Mouse (Mus musculus) heart, postnatal 10 days (tissue): ENCODE data around the gene Zfp385c. TPM values are rescaled to one million over a fixed set of nuclear protein-coding genes. Genes with fewer than 3 reads are reported as not detected.
A peak's percentile ranks its signal among the peaks of the same experiment; 100 is the strongest.
"Not testable (repeated sequence)": the region's sequence is repeated elsewhere in the genome, so short reads cannot be mapped to it uniquely, and the experiment has no call there.

Source experiments
- DNase-seq, 2 experiments: peaks; one replicate each; pipeline ENCODE4 v3.0.0; 2021
- intact Hi-C: fragments of 180-260 bp; cut with DNase I; formaldehyde crosslinking; loops from one replicate; pipeline ENCODE4 v1.15.1; 2025
- total RNA-seq, 2 experiments: library from RNA; stranded (reverse); gene quantifications; 2 replicates each; pipeline ENCODE4 v1.2.3; 2021

Zfp385c gene
- total RNA-seq, 2 experiments from 2014 or later, result 0.30 to 0.65 TPM

DNA sequence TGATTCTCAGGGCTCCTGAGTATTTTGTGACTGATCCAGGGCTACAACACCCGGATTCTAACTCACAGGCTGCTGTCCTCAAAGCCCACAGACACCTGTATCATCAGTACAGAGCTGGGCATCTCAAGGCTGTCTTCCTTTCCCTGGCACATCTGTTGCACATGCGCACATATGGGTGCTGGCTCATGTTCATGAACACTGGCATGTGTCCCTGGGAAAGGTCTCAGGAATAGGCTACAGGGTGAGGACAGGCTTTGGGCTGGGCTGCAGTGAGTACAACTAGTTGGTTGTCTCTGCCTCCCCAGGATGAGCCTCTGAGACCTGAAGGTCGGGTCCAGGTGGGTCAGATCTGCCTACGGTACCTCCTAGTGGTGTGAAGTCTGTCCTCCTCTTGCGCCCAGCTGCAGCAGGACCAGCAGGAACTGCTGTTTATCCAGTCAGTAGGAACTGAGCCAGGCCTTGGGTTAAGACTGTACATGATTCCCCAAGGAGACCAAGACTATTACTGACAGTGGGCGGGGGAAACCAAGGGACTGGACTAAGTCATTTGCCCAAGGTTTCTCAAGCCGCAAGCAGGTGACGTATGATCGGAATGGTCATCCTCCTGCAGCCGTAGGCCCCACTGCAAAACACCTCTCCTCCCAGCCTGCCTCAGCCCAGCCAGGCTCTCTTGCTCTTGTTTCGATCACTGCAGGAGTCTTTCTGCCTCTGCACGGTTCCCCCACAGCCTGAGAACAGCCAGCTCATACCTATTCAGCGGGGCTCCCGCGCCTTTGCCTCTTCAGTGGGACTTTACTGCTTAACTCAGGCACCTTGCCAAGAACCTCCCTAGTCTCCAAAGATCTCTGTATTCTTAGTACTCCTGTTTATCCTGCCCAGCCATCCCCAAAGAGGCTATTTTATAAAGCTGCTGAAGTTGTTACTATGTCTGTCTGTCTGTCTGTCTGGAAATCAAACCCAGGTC is 48.4 kb downstream of the Zfp385c start:
- no peak for DNase-seq

DNA sequence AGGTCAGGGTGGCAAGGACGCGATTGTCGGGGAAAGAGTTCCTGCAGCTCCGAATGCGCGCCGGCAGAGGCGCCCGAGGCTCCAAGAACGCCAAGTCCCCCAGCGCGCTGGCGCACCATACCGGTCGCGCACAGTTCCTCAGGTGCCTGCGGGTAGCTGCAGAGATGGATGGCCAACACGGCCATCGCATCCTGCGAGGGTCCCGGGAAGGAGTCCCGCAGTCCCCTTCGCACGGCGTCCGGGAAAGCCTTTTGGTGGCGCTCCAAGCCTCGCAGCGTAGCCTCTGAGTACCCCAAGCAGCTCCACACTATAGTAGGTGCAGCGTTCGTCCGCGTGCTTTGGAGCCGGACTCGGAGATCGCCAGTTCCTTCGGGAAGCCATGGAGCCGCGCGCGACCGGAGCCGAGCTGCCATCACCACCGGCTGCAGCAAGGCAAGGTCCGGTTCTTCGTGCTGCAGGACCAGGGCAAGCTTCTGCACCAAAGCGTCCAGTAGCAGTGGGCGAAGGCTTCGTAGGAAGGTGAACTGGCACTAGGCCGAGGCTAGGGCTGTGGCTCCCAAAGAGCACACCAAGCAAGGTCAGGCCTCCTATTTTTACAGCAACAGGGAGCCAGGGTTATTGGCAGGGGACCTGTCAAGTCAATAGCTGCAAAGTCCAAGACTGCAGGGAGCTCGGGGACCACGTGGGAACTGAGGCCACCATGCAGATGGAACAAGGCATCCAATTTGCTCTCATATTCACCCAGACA is 51.9 kb downstream of the Zfp385c start:
- intact Hi-C loops, result no loop called here
- DNase-seq, result peak; percentile 52 to 62

More for the DNA sequence above, 48.4 kb downstream of the Zfp385c start:
- intact Hi-C loops, result no loop called here

DNA sequence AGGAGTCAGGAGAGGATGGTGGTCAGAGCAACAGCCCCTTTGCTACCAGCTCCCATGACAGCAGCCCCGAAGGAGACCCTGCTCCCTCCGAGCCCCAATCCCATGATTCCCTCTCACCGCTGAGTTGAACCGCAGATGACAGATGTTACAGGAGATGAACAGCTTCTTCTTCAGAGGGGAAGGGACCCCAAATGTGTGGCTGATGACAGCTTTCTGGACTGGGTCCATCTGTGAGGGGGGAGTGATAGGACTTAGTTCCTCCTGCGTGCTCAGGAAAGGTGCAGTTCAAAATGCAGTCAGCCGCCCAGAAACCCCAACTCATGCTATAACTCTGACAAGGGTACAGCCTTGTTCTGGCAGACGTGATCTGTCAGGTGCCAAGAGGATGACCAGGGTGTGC is 57.7 kb downstream of the Zfp385c start:
- no peak for DNase-seq

GRCm38 (mm10) chr11:100628862-100629352 is 63.3 kb downstream of the Zfp385c start:
- intact Hi-C loops, result no loop called here
- DNase-seq, result no peak

More for the DNA sequence above, 57.7 kb downstream of the Zfp385c start:
- intact Hi-C loops, result no loop called here

DNA sequence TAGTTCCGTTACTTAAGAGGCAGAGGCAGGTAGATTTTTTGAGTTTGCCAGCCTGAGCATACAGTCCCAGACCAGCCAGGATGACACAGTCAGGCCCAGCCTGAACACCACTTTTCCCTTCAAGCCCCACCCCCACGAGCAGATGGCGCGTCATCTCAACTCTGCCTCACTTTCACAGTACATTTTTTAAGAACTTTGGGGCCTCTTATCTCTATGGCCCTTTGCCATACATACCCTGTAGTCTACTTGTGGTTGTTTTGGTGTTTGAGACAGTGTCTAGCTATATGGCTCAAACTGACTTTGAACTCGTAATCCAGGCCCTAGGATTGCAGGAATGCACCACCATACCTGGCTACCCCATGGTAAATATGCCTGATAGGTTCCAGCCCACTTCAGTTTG is 64.2 kb downstream of the Zfp385c start:
- DNase-seq, result no peak
- intact Hi-C loops, result no loop called here

- intact Hi-C loops, result loop anchor here (1.0 kb wide), 2 partner anchors 69 to 76 kb away; no protein-coding TSS in a partner anchor
- peak; percentile 80 to 88 for DNase-seq
Observed at GRCm38 (mm10) chr11:100626701-100627195, 65.5 kb downstream of the Zfp385c start.

DNA sequence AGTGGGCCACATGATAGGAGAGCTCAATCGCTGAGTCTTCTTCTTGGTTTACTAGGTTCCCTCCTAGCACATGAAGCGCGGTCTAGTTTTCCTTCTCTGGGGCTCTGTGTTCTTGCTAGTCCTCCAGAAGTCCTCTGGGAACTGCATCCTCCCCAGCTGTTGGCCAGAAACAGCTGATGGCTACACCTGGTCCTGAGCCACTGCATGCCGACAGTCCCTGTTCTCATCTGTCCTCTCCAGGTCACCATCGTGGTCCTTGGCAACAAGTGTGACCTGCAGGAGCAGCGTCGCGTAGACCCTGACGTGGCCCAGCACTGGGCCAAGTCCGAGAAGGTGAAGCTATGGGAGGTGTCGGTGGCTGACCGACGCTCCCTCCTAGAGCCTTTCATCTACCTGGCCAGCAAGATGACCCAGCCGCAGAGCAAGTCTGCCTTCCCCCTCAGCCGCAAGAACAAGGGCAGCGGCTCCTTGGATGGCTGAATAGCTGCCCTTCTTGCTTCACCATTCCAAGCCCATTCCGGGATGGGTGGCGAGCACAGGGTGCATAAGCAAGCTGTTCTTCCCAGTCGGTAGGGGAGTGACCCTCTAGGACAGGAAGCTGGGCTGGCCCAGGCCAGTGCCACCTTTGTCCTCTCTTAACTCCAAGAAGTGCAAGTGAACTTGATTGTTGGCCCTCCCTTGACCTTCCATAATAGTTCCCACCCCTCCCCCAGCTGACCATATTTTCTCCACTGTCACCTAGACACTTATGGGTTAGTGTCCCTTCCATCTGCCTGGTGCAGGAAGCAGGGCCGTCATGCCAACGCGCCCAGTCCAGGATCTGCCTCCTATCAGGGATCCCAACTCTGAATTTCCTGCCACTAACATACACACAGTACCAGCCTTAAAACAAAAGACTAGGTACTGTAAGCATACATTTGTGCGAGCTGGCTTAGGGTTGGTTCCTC is 66.2 kb downstream of the Zfp385c start:
- intact Hi-C loops, result loop anchor here (2.0 kb wide), 1 partner anchor 55 kb away; no protein-coding TSS in a partner anchor
- DNase-seq, result no peak

- intact Hi-C loops, result loop anchor here (2.0 kb wide), 1 partner anchor 53 kb away; no protein-coding TSS in a partner anchor
- no peak for DNase-seq
Observed at GRCm38 (mm10) chr11:100623867-100624266, 68.4 kb downstream of the Zfp385c start.

DNA sequence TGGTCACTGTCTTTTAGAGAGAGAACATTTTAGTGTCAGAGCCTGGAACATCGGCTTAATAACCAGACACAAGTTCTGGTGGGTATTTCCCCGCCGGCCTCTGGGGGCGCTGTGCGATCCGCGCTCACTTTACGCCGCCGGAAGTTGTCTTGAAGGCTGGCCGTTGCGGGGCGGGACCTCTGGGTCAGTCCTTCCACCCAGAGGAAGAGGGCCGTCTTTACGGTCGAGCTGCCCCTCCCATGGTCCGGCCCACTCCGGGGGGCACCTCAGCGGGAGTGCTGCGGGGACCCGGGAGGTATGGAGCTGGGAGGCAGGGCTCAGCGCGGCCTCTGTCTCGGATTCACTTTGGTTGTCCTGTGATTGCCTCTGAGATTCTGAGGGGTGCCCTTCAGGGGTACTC is 69.5 kb downstream of the Zfp385c start:
- intact Hi-C loops, result no loop called here

GRCm38 (mm10) chr11:100619982-100620381 is 72.3 kb downstream of the Zfp385c start, which contains the start of gene Dnajc7:
Gene Dnajc7 (minus strand): TSS chr11:100620168.
- no peak for DNase-seq
- intact Hi-C loops, result no loop called here

More for the DNA sequence above, 69.5 kb downstream of the Zfp385c start:
- DNase-seq, result peak; percentile 96 to 97

DNA sequence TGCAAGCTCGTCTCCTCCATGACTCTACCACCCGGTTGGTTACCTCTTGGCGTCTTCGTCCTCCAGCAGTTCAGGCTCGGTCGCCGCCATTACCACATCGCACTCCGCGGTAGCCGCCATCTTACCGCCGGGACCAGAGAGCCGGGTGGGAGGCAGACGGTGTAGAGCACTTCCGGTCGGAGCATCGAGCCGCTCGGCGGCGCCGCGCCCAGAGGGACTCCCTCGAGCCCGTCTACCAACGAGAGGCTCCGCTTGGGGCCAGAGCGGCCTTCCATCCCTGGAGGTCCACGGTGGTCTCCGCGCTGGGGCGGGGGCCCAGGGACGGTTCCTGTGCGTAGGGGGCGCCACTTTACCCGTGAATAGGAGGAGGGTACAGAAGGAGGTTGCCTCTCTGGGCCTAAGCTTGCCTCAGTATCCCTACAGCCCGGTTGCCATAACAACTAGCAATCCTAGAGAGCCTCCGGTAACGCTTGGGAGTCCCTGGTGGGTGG is 72.7 kb downstream of the Zfp385c start:
- intact Hi-C loops, result no loop called here
- DNase-seq, result peak; percentile 96

DNA sequence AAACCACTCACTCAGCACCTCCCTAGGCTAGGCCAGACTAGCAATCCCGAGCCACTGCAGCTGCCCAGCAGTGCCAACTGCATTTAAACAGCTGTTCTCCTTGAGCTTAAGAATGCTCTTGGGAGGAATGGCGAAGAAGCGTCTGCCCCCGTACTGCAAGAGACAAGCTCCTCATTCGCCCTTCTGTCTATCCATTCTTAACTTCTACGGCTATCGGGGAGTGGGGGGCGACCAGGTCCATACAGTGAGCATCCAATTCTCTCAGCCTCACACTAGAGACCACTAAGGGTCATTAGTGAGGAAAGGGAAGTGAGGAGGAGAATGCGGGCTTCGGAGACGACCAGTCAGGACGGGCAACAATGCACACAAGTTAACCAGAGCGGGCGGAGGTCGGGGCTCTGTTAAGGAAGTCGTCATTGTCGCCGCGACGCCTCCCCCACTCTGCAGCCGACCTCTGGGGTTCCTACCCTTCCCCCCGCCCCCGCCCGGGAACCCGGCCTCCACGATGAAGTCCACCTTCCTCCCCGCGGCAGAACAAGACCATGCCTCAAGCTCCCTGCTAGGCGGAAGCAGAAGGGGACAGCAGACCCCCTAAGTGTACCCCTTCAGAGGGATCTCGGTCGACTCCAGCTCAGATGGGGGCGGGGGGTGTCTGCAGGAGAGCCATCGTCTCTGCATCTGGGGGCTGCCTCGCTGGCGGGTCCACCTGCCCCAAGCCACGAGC is 73.3 kb downstream of the Zfp385c start, which contains the start of gene Nkiras2:
Gene Nkiras2 (plus strand): TSS at position 484 of the 724 bp plus-strand sequence.
- intact Hi-C loops, result no loop called here
- DNase-seq, result peak; percentile 78 to 79

DNA sequence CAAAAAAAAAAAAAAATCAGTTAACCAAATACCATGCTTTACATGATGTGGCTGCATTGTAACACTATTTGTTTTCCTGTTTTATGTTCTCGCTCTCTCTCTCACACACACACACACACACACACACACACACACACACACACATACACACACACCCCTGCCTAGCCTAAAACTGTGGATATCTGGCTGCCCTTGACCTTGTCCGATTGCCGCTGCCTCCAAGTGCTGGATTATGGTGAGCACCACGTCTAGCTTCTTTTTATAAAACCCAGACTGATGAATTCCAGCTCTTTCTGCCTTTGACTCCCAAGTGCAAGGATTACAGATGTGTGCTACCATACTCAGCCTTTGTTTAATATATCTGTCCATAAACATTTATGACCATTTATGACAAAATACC is 74.8 kb downstream of the Zfp385c start:
- intact Hi-C loops, result no loop called here
- no peak for DNase-seq

GRCm38 (mm10) chr11:100616836-100617235 is 75.4 kb downstream of the Zfp385c start:
- DNase-seq, intact Hi-C loops: not testable (repeated sequence)

- no peak for DNase-seq
- intact Hi-C loops, result no loop called here
Observed at GRCm38 (mm10) chr11:100616332-100616731, 75.9 kb downstream of the Zfp385c start.

GRCm38 (mm10) chr11:100613241-100613640 is 79.0 kb downstream of the Zfp385c start:
- peak in 1 of 2 experiments; percentile 58 for DNase-seq
- intact Hi-C loops, result no loop called here

- intact Hi-C loops, result no loop called here
- no peak for DNase-seq
Observed at GRCm38 (mm10) chr11:100611627-100612026, 80.6 kb downstream of the Zfp385c start.

GRCm38 (mm10) chr11:100609997-100610680 is 82.1 kb downstream of the Zfp385c start:
- intact Hi-C loops, result no loop called here
- DNase-seq, result peak; percentile 48 to 52
